Mouse (Mus musculus): Measurements from ENCODE around the gene Nrsn2.

Gene Nrsn2

GRCm38 (mm10) chr2:152395271-152395920, 19.0 kb upstream of the Nrsn2 start:
- TF ChIP-seq CTCF (conservative IDR thresholded peaks at IDR 0.05; ENCODE audit: low read length) (no peak), NANOG (IDR thresholded peaks at IDR 0.05; ENCODE audit: borderline replicate concordance, low read length) (no peak), POU5F1 (IDR thresholded peaks at IDR 0.05; ENCODE audit: borderline replicate concordance, low read length) (no peak)
- peaks cover 23% of the 10 kb centered on the region for H3K36me3 ChIP-seq (ENCODE audit: insufficient read depth, low read length)
- H3K4me3 ChIP-seq (replicated peaks; ENCODE audit: low read length): peak overlapping the region; percentile 91
- no peaks in the 10 kb centered on the region for H3K27me3 ChIP-seq (ENCODE audit: insufficient read depth, low read length)
- peaks cover 60% of the 10 kb centered on the region for H3K4me1 ChIP-seq (replicated peaks; ENCODE audit: low read depth, low read length)
- no peaks in the 10 kb centered on the region for H3K9me3 ChIP-seq (ENCODE audit: low read length)

DNA sequence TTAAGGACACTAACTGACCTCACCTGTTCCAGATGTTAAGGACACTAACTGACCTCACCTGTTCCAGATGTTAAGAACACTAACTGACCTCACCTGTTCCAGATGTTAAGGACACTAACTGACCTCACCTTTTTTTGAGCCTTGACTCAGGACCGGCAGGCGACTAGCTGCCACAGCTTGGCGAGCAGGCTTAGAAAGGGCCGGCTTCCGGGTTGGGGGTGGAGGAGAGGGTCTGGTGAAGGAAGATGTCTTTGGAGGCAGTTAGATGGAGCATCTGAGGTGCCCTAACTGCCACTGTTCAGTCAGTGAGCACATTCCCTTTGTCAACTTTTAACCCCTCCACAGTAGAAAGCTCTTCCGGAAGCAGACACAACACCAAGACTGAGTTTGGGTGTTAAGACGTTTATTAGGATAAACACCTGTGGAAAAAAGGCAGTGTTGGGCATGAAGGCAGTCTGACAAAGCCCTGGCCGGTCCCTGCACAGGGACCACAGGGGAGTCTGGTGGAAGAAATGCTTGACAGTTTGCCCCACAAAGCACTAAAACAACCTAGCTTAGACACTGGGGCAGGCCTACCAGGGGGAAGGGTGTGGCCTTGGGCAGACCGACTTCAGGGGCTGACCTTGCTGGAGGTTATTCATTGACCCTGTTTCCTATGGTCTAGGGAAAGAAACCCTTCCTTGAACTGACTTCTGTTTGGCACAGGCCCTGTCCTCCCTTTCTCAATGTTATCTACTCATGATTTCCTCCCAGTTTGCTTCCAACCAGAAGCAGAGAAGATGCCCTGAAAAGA, 17.0 kb upstream of the Nrsn2 start:
- Histone ChIP-seq H3K9me3 (ENCODE audit: low read length) (no peaks in the 10 kb centered on the region), H3K36me3 (ENCODE audit: insufficient read depth, low read length) (peaks cover 23% of the 10 kb centered on the region), H3K27me3 (ENCODE audit: insufficient read depth, low read length) (no peaks in the 10 kb centered on the region), H3K4me3 (replicated peaks; ENCODE audit: low read length) (peak overlapping the region; percentile 91), H3K4me1 (replicated peaks; ENCODE audit: low read depth, low read length) (peaks cover 51% of the 10 kb centered on the region)
- TF ChIP-seq POU5F1 (IDR thresholded peaks at IDR 0.05; ENCODE audit: borderline replicate concordance, low read length): no peak
- no peak for TF ChIP-seq CTCF (conservative IDR thresholded peaks at IDR 0.05; ENCODE audit: low read length)
- no peak for TF ChIP-seq NANOG (IDR thresholded peaks at IDR 0.05; ENCODE audit: borderline replicate concordance, low read length)

DNA sequence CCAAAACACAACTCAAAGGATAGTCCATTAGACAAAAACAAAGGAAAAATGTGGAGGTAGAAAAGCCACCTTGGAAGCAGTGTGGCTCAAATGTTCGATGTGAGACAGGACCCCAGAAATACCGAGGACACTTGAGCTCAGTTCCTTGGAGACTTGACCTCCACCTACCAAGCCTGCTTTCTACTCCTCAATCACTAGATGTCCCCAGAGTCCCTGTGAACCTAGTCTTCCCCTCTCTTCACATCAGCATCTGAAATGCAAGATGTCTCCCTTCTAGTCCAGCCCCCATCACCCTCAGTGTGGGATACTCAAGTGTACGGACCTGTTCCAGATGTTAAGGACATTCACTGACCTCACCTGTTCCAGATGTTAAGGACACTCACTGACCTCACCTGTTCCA, 16.3 kb upstream of the Nrsn2 start:
- Histone ChIP-seq H3K9me3 (ENCODE audit: low read length) (no peaks in the 10 kb centered on the region), H3K4me3 (replicated peaks; ENCODE audit: low read length) (no peak overlapping the region), H3K36me3 (ENCODE audit: insufficient read depth, low read length) (peaks cover 23% of the 10 kb centered on the region), H3K4me1 (replicated peaks; ENCODE audit: low read depth, low read length) (peaks cover 51% of the 10 kb centered on the region), H3K27me3 (ENCODE audit: insufficient read depth, low read length) (no peaks in the 10 kb centered on the region)
- TF ChIP-seq POU5F1 (IDR thresholded peaks at IDR 0.05; ENCODE audit: borderline replicate concordance, low read length) (no peak), CTCF (conservative IDR thresholded peaks at IDR 0.05; ENCODE audit: low read length) (peak; percentile 45), NANOG (IDR thresholded peaks at IDR 0.05; ENCODE audit: borderline replicate concordance, low read length) (no peak)

DNA sequence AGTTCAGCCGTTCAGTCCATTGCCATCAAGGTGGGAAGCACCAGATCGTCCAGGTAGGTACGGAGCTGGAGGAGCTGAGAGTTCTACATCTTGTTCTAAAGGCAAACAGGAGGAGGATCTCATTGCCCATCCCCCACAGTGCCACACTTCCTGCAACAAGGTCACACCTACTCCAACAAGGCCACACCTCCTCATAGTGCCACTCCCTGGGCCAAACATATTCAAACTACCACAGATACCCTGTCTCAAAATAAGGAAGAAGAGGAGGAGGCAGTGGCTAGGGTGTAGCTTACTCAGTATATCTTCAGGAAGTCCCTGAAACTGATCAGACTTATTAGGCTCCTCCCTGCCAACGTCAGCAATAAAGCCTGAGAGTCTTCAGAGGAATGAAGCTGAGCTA, 7.8 kb upstream of the Nrsn2 start:
- no peak overlapping the region for H3K4me3 ChIP-seq (replicated peaks; ENCODE audit: low read length)
- H3K27me3 ChIP-seq (ENCODE audit: insufficient read depth, low read length): no peaks in the 10 kb centered on the region
- TF ChIP-seq CTCF (conservative IDR thresholded peaks at IDR 0.05; ENCODE audit: low read length) (no peak), NANOG (IDR thresholded peaks at IDR 0.05; ENCODE audit: borderline replicate concordance, low read length) (no peak), POU5F1 (IDR thresholded peaks at IDR 0.05; ENCODE audit: borderline replicate concordance, low read length) (no peak)
- no peaks in the 10 kb centered on the region for H3K36me3 ChIP-seq (ENCODE audit: insufficient read depth, low read length)
- peaks cover 20% of the 10 kb centered on the region for H3K4me1 ChIP-seq (replicated peaks; ENCODE audit: low read depth, low read length)
- H3K9me3 ChIP-seq (ENCODE audit: low read length): peaks cover 8% of the 10 kb centered on the region

GRCm38 (mm10) chr2:152375652-152376344, 640 bp downstream of the Nrsn2 start:
- no peaks in the 10 kb centered on the region for H3K9me3 ChIP-seq (ENCODE audit: low read length)
- peak overlapping the region; percentile 67 for H3K4me3 ChIP-seq (replicated peaks; ENCODE audit: low read length)
- peaks cover 4% of the 10 kb centered on the region for H3K27me3 ChIP-seq (ENCODE audit: insufficient read depth, low read length)
- H3K36me3 ChIP-seq (ENCODE audit: insufficient read depth, low read length): no peaks in the 10 kb centered on the region
- TF ChIP-seq POU5F1 (IDR thresholded peaks at IDR 0.05; ENCODE audit: borderline replicate concordance, low read length): no peak
- TF ChIP-seq CTCF (conservative IDR thresholded peaks at IDR 0.05; ENCODE audit: low read length): no peak
- TF ChIP-seq NANOG (IDR thresholded peaks at IDR 0.05; ENCODE audit: borderline replicate concordance, low read length): no peak
- H3K4me1 ChIP-seq (replicated peaks; ENCODE audit: low read depth, low read length): peaks cover 46% of the 10 kb centered on the region

DNA sequence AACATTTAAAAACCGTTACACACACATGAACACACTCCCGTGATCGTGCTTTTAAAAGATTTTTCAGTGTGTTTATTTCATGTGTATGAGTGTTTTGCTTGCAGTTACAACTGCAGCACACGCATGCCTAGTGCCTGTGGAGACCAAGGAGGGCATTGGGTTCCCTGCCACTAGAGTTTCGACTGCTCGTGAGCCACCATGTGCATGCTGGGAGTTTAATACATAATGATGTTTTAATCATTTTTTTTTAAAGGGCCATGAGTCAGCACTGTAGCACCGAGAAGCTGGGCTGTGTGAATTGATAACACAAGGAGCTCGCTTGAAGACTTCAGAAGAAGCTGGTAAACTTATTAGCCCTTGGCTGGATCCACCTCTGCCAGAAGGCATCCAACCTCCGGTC, 2.9 kb downstream of the Nrsn2 start:
- Histone ChIP-seq H3K4me1 (replicated peaks; ENCODE audit: low read depth, low read length) (peaks cover 54% of the 10 kb centered on the region), H3K4me3 (replicated peaks; ENCODE audit: low read length) (no peak overlapping the region), H3K27me3 (ENCODE audit: insufficient read depth, low read length) (peaks cover 14% of the 10 kb centered on the region)

GRCm38 (mm10) chr2:152372661-152373060, 3.8 kb downstream of the Nrsn2 start:
- Histone ChIP-seq H3K27me3 (ENCODE audit: insufficient read depth, low read length) (peaks cover 14% of the 10 kb centered on the region), H3K36me3 (ENCODE audit: insufficient read depth, low read length) (no peaks in the 10 kb centered on the region), H3K4me1 (replicated peaks; ENCODE audit: low read depth, low read length) (peaks cover 63% of the 10 kb centered on the region), H3K9me3 (ENCODE audit: low read length) (no peaks in the 10 kb centered on the region), H3K4me3 (replicated peaks; ENCODE audit: low read length) (no peak overlapping the region)
- TF ChIP-seq NANOG (IDR thresholded peaks at IDR 0.05; ENCODE audit: borderline replicate concordance, low read length) (no peak), CTCF (conservative IDR thresholded peaks at IDR 0.05; ENCODE audit: low read length) (no peak), POU5F1 (IDR thresholded peaks at IDR 0.05; ENCODE audit: borderline replicate concordance, low read length) (no peak)

More for the DNA sequence above, 2.9 kb downstream of the Nrsn2 start:
- Histone ChIP-seq H3K36me3 (ENCODE audit: insufficient read depth, low read length) (no peaks in the 10 kb centered on the region), H3K9me3 (ENCODE audit: low read length) (no peaks in the 10 kb centered on the region)
- TF ChIP-seq NANOG (IDR thresholded peaks at IDR 0.05; ENCODE audit: borderline replicate concordance, low read length) (no peak), CTCF (conservative IDR thresholded peaks at IDR 0.05; ENCODE audit: low read length) (no peak), POU5F1 (IDR thresholded peaks at IDR 0.05; ENCODE audit: borderline replicate concordance, low read length) (no peak)

GRCm38 (mm10) chr2:152372104-152372503, 4.3 kb downstream of the Nrsn2 start:
- Histone ChIP-seq H3K4me3 (replicated peaks; ENCODE audit: low read length) (no peak overlapping the region), H3K4me1 (replicated peaks; ENCODE audit: low read depth, low read length) (peaks cover 63% of the 10 kb centered on the region), H3K9me3 (ENCODE audit: low read length) (no peaks in the 10 kb centered on the region), H3K27me3 (ENCODE audit: insufficient read depth, low read length) (peaks cover 10% of the 10 kb centered on the region), H3K36me3 (ENCODE audit: insufficient read depth, low read length) (no peaks in the 10 kb centered on the region)
- TF ChIP-seq POU5F1 (IDR thresholded peaks at IDR 0.05; ENCODE audit: borderline replicate concordance, low read length): no peak
- no peak for TF ChIP-seq NANOG (IDR thresholded peaks at IDR 0.05; ENCODE audit: borderline replicate concordance, low read length)
- no peak for TF ChIP-seq CTCF (conservative IDR thresholded peaks at IDR 0.05; ENCODE audit: low read length)
